Mouse (Mus musculus): Measurements from ENCODE around the gene Inava.

The Inava gene

DNA sequence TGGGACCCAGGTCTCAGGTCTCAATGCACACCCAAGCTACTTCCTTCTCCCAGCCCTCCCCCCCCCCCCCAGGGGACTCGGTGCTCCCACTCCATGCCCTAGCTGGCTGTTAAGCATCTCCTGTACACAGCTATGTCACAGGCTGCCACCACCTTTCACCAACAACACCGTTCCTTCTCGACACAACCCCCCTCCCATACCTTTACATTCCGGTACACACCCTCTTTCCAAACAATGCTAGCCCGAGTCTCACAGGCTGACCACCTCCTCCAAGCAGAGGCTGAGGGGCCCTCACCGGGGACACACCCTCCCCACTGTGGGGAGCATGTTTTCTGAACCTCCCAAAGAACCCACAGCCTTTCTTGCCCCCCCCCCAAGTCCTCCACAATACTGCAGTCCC lies 2.5 kb downstream of the Inava start:
- in situ Hi-C loops (cut with MseI, MboI) = no loop called here

DNA sequence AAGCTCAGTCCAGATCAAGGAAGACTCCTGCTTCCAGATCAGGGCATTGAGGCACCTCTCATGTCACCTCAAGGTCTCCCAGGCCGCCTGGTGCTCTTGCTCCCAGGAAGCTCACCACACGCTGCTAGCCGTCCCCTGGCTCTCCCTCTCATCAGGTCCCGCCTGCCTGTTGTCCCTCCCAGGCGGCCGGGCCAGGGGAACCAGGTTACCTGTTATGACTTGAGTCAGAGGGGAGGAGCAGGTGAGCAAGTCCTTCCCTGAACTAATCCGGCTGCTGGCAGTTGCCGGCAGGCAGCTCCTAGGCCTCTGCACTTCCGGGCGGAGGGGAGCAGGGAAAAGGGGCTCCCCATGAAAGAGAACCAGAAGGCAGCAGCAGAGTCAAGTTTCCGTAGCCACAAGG lies 3.9 kb downstream of the Inava start:
- in situ Hi-C loops (cut with MseI, MboI) = no loop called here

- in situ Hi-C loops (cut with MseI, MboI) = no loop called here
Measured at GRCm38 (mm10) chr1:136229040-136229373, 5.1 kb downstream of the Inava start.

DNA sequence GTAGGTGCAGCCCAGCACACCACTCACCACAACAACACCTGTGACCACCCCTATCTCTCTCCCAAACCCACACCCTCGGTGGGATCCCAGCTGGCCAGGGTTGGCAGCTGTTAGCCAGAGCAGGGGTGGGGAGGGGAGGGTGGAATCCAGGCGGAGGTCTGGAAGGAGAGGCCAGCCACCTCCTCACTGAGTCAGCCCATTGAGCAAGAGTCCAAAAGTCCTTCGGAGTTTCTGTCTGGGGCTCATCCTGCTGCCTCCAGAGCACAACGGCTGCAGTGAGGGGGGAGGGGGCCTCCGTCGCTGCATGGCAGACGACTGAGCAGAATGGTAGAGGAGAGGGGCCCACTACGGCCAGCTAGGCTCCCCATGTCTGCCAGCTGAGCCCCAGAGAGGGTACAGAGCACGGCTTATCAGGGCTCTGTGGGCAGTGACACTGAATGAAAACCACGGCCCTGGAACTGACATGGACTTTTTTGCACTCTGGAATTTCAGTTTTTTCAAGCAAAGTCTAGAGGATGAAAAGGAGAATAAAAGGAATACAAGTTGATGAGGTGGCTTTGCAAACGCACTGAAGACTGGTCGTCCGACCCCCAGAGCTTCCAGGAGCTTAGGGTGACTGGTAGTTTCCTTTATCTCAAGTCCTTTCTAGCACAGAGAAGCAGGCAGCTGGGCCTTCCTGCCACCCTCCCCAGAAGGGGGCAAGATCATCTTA lies 5.6 kb downstream of the Inava start:
- in situ Hi-C loops (cut with MseI, MboI) = no loop called here

DNA sequence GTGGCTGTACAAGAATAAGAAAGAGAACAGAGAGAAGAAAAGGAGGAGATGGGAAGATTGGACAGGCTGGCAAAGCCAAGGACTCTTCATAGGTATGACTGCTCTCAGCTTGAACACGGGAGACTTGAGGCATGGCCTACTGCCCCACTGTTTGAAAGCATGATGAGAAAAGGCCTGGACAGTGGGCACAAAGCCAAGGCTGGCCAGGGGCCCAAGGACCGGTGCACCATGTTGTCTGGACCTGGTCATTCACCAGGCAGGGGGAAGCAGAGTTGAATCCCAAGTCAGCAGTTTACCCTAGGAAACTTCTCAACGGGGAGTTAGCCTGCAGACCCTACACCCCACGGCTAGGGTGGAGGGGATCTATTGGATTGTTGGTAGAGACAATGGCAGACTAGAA lies 6.2 kb downstream of the Inava start:
- in situ Hi-C loops (cut with MseI, MboI) = no loop called here

DNA sequence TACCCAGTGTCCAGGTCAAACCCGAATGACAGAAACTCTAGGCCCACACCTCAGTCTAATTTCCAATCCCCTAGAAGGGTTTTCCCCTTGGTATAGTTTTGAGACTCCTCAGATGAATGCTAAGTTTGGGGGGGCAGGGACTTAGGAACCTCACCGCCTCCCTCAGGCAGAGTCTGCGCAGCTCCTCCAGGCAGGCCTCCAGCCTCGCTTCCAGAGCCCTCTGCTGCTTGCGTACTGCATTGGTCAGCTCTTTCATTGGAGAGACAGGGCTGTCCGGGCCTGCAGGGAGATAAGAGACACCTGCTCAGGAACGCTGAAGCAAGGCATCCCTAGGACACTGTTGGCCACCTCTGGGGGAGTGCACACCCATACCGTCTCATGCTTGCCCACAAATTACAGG lies 7.4 kb downstream of the Inava start:
- in situ Hi-C loops (cut with MseI, MboI) = no loop called here

DNA sequence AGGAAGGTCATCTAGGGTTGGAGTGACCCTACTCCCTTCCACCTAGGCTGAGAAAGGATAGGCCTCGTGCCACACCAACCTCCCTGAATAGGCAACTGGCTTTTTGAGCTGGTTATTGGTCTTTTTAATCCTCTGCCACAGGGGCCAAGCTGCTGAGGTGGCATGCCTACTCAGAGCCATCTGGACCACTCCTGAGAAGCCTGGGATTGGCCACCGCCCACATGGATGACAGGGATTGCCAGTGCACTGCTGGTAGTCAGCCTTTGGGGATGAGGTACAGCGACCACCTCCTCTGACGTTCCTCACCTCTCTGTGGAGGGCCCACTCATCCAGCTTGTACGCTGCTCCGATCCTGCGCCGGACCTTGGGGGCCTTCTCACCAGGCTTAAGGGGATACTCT lies 8.2 kb downstream of the Inava start:
- in situ Hi-C loops (cut with MseI, MboI) = no loop called here

DNA sequence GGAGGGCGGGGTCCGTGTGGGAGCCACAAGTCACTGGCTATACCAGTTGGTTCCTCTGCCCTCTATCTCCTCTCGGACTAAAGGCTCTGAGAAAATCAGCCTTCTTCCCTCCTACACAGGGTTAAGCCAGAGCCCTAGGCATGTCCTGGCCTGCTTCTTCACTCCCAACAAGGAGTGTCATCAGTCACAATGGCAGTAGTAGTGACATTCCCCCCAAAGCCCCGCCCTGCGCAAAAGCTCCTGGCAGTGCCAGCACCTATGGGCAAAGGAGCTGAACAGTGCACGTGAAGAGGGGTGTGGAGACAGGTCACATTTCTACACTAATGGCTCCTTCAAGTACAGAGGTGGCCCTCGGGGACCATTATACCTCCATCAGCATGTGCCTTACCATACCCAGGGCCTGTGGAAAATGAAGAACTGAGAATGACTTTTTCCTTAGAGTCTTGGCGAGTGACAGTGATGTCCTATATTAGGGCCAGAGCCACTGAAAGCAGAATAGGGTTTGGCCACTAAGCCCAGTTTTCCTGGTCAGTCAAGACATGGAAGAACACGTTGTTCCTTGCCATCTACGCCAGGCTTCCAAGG lies 10.2 kb downstream of the Inava start:
- in situ Hi-C loops (cut with MseI, MboI) = no loop called here

- in situ Hi-C loops (cut with MseI, MboI) = no loop called here
Measured at GRCm38 (mm10) chr1:136222386-136222785, 11.7 kb downstream of the Inava start.

DNA sequence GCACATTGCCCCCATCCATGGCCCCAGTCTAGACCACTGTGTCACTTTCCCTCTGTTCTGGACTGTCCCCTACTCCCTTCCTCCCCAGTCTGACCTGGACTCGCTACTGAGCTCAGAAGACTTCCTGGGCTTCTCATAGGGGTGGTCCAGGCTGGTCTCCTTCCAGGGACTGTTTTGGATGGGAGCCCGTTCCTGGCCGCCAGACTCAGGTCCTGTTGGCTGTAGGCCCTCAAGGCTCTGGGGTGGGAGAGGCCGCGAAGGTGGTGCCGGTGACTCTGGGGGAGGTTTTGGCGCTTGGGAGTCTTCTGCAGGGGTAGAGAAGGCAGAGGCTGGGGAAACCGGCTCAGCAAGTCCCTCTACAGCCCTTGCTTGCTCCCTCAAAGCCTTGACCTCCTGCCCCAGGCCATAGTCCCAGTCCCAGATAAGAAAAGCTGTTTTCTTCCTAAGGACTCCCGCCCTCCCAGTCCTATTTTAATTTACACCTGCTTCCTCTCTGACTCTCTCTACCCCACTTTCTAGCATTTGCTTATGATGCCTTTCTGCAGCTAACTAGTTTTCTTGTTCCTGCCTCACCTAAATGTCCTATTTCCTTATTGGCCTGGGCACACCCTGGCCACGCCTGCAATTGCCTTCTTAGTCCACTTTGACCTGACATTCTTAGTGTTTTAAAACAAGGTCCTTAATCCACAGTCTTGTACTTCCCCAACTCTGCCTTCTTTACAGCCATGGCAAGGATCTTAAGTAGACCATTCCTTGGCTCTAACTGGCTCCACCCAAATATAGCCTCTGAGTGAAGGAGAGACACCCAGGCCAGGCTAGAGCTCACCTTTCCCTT lies 13.8 kb downstream of the Inava start:
- in situ Hi-C loops (cut with MseI, MboI) = no loop called here

DNA sequence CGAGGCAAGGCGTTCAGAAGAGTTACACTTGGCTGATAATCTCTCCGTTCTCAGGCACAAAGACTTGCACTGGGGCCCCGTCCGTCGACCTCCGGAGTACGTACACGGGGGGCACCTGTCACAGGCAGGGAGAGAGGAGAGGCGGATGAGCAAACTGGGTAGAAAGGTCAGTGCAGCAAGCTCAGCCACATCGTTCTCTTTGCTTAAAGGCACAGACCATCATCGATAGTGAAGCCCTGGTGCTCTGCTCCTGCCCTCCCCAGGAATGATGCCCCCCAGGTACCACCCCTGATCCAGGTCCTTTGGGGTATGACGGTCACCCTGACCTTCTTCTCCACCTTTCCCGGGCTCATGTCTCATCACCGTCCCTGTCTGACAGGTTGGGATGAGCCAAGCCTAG lies 19.8 kb downstream of the Inava start:
- in situ Hi-C loops (cut with MseI, MboI) = no loop called here

DNA sequence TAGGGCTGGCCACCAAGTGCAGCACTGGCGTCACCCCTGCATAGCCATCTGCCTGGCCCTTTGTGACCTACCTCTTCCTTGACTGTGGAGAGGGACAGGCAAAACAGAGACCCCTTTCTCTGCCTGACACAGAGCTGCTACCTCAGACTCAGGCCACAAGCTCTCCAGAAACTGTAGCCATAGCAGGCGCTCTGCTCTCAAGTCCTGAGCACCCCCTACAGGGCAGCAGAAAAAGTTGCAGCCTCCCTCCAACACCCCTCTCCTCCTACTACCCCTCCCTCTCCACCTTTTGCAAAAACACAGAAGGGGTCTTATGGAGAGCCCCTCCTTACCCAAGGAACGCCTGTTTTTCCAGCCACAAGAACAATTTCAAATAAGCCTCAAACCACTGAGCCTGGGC lies 21.3 kb downstream of the Inava start, which contains the start of gene Mroh3:
TSS of gene Mroh3 (minus strand) at position 26 of the 400 bp plus-strand sequence.
- in situ Hi-C loops (cut with MseI, MboI) = no loop called here

DNA sequence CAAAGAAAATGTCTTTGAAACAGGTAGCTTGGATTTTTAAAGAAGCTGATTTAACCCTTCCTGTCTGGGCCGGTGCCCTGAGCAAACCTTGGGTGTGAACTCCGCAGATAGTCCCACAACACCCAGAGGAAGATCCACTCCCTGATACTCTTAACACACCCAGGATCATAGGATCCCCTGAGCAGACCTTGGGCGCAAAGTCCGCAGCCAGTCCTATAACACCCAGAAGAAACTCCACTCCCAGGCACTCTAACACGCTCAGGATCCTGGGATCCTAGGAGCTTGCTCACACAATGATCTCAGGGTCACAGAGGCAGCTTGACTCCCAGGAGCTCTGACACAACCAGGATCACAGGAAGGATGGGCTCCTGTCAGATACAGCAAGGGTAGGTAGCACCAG lies 44.0 kb downstream of the Inava start:
- in situ Hi-C loops (cut with MseI, MboI) = no loop called here

GRCm38 (mm10) chr1:136179511-136180001 lies 54.5 kb downstream of the Inava start:
- in situ Hi-C loops (cut with MseI, MboI) = no loop called here

DNA sequence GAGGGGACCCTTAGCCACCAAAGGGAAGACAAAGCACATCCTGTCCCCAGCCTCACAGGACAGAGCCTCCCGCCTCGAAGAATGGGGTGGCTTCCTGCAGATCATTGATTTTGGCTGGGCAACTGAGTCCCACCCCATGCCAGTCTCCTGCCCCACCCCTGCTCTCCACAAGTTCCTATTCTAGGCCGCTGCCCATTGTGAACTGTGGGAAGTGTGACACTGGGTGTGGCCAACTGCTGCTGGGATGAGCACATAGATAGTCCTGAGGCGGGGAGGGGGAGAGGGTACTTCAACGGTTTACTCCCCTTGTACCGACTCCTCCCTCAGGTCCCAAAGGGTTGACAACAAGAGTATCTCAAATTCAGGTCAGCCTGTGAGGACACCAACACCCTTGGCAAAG lies 55.3 kb downstream of the Inava start:
- in situ Hi-C loops (cut with MseI, MboI) = no loop called here

GRCm38 (mm10) chr1:136177085-136177484 lies 57.0 kb downstream of the Inava start:
- in situ Hi-C loops (cut with MseI, MboI) = no loop called here

- in situ Hi-C loops (cut with MseI, MboI) = no loop called here
Measured at GRCm38 (mm10) chr1:136175183-136175582, 58.9 kb downstream of the Inava start.

DNA sequence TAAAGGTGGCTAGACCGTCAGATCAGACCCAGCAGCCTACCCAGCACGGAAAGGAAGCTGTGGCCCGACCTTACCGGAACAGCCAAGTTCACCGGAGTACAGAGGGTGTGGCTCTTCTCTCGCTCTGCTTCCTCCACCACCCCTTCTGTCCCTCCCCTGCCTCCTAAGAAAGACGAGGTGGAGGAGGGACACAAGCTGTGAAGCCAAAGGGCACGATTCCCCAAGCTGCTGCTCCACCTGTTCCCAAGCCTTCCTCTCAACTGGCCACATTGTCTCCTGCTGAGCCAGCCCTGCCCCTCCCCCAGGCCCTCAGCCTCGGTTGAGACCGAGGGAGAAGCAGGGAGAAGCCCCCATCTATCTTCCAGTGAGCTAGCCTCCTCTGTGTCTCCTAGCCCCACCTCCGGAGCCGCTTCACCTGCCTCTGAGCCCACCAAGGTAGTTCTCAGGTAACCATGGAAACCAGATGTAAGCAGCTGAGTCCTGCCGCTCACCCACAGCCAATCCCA lies 59.9 kb downstream of the Inava start:
- in situ Hi-C loops (cut with MseI, MboI) = no loop called here

DNA sequence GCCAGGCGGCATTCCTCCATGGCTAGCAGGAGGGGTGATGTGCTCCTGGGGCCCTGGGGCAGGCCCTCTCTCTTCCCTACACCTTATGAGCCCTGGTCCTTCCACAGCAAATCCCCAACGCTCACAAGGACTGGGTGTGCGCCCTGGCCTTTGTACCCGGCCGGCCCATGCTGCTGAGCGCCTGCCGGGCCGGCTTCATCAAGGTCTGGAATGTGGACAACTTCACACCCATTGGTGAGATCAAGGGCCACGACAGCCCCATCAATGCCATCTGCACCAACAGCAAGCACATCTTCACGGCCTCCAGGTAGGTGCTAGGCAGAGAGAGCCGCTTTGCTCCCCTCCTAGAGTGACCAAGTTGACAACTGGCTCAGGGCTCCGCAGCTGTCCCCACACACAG lies 61.4 kb downstream of the Inava start:
- in situ Hi-C loops (cut with MseI, MboI) = no loop called here

- in situ Hi-C loops (cut with MseI, MboI) = no loop called here
Measured at GRCm38 (mm10) chr1:136170109-136170508, 64.0 kb downstream of the Inava start.

DNA sequence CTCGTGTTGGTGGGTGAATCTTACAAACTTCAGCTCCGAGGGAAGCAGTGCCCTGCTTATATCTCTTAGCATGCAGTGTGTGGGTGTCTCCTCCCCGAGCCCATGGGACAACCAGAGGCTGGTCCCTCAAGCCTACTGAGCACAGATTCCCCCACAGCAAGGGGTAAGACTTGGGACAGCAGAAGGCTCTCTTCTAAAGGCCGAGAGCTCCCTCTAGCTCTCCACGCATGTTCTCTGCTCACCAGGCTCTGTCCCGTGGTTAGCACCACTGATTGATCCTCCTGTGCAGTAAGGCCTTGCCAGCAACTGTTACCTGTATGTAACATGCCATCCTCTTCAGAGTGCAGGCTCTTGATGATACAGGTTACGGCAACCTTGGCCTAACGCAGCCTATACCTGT lies 66.4 kb downstream of the Inava start:
- in situ Hi-C loops (cut with MseI, MboI) = no loop called here

GRCm38 (mm10) chr1:136165436-136165835 lies 68.6 kb downstream of the Inava start:
- in situ Hi-C loops (cut with MseI, MboI) = no loop called here

Data from mouse trophoblast stem cell (cell line).